Mouse (Mus musculus) lung, postnatal 14 days (tissue): ENCODE results near the gene Iqschfp.

ENCODE experiments used
- DNase-seq: peaks from one replicate; pipeline ENCODE4 v3.0.0; 2021

Gene Iqschfp

DNA sequence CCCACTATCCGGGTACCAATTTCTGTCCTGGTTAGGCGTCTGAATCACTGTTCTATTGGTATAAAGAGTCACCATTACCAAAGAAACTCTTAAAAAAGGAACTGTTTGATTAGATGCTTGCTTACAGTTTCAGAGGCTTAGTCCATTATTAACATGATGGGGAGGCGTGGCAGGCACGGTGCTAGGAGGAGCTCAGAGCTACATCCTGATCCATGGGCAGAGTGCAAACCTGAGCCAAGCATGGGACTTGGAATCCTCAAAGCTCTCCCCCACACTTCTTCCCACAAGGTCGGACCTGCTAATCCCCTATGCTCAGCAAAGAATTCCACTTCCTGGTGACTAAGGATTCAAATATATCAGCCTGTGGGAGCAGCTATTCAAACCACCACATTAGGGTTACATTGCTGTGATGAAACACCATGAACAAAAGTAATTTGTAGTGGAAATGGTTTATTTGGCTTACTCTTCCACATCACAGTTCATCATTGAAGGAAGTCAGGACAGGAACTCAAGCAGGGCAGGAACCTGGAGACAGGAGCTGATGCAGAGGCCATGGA, 777.5 kb downstream of the Iqschfp start:
- no peak for DNase-seq

DNA sequence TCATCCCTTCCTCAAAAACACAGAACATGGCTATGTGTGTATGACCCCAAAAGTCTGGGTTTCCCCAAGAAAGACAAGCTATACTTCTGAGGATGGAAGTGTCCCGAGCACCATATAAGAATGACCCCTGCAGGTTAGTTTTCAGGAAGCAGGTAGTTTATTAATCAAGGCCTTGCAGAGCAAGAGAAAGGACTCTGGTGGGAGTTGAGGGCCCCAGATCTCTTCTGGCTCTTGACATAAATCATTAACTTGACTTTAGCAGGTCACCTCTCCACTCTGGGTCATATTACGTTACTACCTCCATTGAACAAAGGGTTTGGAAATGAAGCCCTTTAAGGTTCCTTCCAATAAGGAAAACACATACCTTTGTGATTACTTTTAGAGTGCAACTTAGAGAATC, 782.7 kb downstream of the Iqschfp start:
- no peak for DNase-seq

DNA sequence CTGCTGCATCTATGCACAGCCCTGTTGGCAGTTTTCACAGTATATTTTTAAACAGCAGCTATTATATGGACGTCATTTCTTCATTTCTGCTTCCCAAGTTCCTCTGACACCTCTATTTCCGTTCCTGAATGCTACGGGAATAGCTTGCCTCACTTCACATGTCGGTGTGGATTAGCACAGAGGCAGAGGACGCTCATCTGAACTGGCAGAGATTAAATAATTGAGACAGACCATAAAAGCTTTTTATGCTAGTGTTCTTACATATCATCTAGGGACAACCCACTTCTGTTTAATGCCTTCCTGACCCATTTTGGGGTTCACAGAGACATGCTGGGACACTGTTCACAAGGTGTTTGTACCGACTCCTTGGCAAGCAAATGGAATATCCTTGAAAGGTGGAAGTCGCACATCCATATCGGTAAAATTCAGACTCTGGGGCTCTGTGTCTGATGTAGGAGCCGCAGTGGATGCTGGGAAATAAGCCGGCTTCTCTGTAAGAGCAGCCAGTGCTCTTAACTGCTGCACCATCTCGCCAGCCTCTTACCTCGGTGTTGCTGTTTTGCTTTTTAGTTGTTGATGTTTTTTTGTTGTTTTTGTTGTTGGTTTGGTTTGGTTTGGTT, 783.3 kb downstream of the Iqschfp start:
- no peak for DNase-seq
